Mouse (Mus musculus): Measurements from ENCODE around the gene Rbfox2. TPM values are rescaled to one million over a fixed set of nuclear protein-coding genes. Genes with fewer than 3 reads are reported as not detected.

The Rbfox2 gene
- total RNA-seq, 2 experiments from 2014 or later: 243 TPM

DNA sequence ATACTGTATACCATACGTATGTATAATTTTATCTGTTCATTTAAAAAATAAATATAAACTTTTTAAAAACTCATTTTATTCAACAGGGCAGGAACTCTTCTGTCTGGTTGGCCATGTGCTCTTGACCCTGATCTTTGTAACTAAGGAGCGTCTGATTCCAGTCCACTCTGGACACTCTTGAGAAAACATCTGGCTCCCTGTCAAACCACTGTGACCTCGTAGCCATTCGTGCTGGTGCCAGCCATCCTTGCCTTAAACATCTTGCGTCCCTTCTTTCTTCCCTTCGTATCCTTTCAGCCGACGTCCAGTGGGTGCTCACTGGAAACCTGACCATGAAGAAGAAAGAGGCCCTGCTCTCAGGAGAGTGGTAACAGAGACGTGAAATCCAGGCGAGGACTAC, 16.4 kb upstream of the Rbfox2 start:
- Histone ChIP-seq H3K27ac (no peak overlapping the region), H3K4me3 (no peak overlapping the region)
- TF ChIP-seq CTCF (conservative IDR thresholded peaks at IDR 0.05): no peak
- DNase-seq (ENCODE audit: low spot score in 2 of 2): no peak

DNA sequence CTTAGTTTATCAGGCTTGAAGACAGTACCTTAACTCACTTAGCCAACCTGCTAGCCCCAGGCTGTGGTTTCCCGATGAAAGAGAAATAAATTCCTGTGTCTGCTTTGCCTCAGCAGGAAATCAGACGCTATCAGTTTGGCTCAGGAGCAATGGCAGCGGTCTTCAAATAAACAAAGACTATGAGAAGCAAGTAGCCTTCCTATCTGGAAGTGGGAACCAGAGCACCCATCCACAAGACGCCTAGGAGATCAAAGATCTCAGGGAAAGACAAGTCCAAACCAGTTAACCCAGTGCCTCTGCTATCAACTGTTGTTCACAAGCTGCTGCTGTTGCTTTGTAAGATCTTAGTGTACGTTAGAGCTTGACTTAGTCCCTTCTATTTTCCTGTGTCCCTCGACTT, 6.9 kb upstream of the Rbfox2 start:
- TF ChIP-seq CTCF (conservative IDR thresholded peaks at IDR 0.05): no peak
- DNase-seq (ENCODE audit: low spot score in 2 of 2): no peak
- H3K27ac ChIP-seq: no peak overlapping the region

DNA sequence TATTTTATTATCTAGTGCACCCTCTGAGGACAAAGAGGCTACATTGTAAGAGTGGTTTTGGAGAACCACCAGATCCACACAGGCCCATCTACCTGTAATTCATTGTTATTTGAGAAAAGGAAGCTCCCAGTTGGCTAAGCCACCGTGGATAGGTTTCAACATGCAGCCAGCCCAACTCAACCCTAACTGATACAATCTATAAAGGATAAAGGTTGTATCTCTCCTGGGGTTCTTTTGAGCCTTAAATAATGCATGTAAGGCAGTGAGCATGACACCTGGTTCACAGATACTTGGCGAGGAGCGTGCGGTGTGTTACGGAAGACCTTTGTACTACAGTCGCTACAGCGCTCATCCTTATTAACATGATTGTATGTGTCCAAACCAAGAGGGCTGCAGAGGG, 6.0 kb upstream of the Rbfox2 start:
- no peak for TF ChIP-seq CTCF (conservative IDR thresholded peaks at IDR 0.05)
- Histone ChIP-seq H3K27ac (no peak overlapping the region), H3K4me3 (no peak overlapping the region)
- no peak for DNase-seq (ENCODE audit: low spot score in 2 of 2)

More for the DNA sequence above, 6.9 kb upstream of the Rbfox2 start:
- no peak overlapping the region for H3K4me3 ChIP-seq

DNA sequence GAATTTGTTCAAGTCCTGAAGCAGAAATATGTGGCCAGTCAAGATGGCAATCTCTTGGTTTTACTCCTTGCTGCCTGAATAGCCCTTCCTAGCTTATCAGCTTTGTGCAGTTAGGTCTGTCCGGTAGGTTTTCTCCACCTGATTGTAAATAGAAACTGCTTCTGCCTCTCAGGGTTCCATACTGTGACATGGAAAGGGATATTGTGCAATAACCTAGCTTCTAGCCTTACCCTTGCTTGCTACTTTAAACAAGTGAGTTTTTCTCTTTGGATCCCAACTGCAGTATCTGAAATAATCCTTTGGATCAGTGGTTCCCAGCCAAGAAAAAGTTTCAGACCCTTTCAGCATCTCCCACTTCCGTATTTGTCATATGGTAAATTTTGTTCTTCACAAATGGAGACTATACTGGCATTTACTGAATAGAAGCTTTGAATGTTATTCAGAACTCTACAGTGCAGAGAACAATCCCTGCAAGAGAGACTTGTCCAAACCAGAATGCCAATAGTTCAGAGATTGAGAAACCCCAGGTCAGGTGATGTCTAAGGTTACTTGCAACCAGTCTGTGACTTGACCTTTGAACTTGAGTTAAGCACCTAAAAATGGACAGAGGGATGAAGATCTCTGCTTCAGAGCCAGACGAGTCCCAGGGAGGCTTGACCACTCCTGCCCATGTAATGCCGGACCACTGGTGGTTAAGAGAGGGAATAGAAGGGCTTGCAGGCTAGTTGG, 1.1 kb upstream of the Rbfox2 start:
- TF ChIP-seq CTCF (conservative IDR thresholded peaks at IDR 0.05): no peak
- no peak for DNase-seq (ENCODE audit: low spot score in 2 of 2)
- Histone ChIP-seq H3K4me3 (no peak overlapping the region), H3K27ac (peak overlapping the region; percentile 94; the same call in 1 of the 2 replicates)

DNA sequence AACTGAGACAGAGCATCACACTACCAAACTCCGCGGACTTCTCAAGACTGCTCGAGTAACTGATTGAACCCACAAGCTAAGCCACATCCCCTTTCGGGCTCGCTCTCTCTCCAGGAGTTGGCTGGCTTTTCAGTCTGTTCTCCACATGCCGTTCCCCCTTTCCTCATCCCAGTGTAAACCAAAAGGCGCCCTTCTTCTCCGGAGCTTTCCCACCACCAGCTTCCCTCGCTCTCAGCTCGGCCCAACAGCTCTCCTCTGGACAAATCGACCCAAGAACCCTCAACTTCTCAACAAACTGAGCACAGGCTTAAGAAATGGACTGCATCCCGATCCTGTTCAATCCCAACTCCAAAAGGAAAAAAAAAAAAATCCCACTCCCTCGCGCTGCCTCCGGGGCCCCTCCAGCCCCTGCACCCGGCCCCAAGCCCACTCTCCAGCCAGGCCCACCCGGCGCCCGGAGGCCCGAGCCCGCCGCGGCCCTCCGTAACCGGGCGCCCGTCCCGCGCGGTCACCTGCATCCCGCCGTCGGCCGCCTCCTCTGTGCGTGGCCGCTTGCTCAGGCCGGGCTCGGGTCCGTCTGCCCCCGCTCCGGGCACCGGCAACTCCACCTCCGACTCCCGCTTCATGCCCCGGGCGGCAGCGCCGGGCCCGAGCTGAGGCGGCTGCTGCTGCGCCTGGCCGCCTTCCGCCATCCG, 805 bp downstream of the Rbfox2 start:
- no peak for TF ChIP-seq CTCF (conservative IDR thresholded peaks at IDR 0.05)
- DNase-seq (ENCODE audit: low spot score in 2 of 2): peak in 1 of 2 experiments; percentile 31
- peak overlapping the region; percentile 84 for H3K4me3 ChIP-seq

GRCm38 (mm10) chr15:77304960-77305359, 1.8 kb downstream of the Rbfox2 start:
- Histone ChIP-seq H3K4me3 (peak overlapping the region; percentile 84), H3K27ac (peak overlapping the region; percentile 12; the same call in 1 of the 2 replicates)
- DNase-seq (ENCODE audit: low spot score in 2 of 2): no peak
- no peak for TF ChIP-seq CTCF (conservative IDR thresholded peaks at IDR 0.05)

More for the DNA sequence above, 805 bp downstream of the Rbfox2 start:
- peak overlapping the region; percentile 94 for H3K27ac ChIP-seq

DNA sequence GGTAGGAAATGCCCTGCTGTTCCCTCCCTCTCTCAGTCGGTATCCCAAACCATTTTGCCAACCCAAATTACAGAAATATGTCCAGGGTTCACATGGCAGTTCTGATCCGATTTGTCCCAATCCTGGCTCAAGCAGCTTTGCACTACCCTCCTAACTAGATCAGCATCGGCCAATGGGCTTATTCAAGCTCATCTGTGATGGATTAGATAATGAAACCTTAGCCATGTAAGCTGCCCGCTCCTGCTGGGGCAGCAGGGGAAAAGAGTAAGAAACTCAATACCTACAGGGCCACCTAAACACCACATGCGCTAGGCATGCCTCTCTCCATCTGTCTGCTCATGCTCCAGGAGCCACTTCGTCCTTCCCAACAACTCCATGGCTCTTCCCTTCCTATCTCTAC, 5.7 kb downstream of the Rbfox2 start:
- TF ChIP-seq CTCF (conservative IDR thresholded peaks at IDR 0.05): no peak

GRCm38 (mm10) chr15:77298564-77298963, 8.2 kb downstream of the Rbfox2 start:
- TF ChIP-seq CTCF (conservative IDR thresholded peaks at IDR 0.05): no peak
- no peak overlapping the region for H3K27ac ChIP-seq
- DNase-seq (ENCODE audit: low spot score in 2 of 2): no peak
- no peak overlapping the region for H3K4me3 ChIP-seq

More for the DNA sequence above, 5.7 kb downstream of the Rbfox2 start:
- H3K4me3 ChIP-seq: no peak overlapping the region
- DNase-seq (ENCODE audit: low spot score in 2 of 2): no peak
- H3K27ac ChIP-seq: no peak overlapping the region

GRCm38 (mm10) chr15:77296635-77297034, 10.2 kb downstream of the Rbfox2 start:
- Histone ChIP-seq H3K4me3 (no peak overlapping the region), H3K27ac (peak overlapping the region; percentile 32; the same call in 1 of the 2 replicates)
- DNase-seq (ENCODE audit: low spot score in 2 of 2): no peak
- no peak for TF ChIP-seq CTCF (conservative IDR thresholded peaks at IDR 0.05)

- Histone ChIP-seq H3K4me3 (no peak overlapping the region), H3K27ac (no peak overlapping the region)
- no peak for TF ChIP-seq CTCF (conservative IDR thresholded peaks at IDR 0.05)
- no peak for DNase-seq (ENCODE audit: low spot score in 2 of 2)
Observed at GRCm38 (mm10) chr15:77293493-77293892, 13.3 kb downstream of the Rbfox2 start.

- H3K4me3 ChIP-seq: no peak overlapping the region
- no peak for DNase-seq (ENCODE audit: low spot score in 2 of 2)
- peak overlapping the region; percentile 56; the same call in 1 of the 2 replicates for H3K27ac ChIP-seq
- no peak for TF ChIP-seq CTCF (conservative IDR thresholded peaks at IDR 0.05)
Observed at GRCm38 (mm10) chr15:77292381-77292780, 14.4 kb downstream of the Rbfox2 start.

DNA sequence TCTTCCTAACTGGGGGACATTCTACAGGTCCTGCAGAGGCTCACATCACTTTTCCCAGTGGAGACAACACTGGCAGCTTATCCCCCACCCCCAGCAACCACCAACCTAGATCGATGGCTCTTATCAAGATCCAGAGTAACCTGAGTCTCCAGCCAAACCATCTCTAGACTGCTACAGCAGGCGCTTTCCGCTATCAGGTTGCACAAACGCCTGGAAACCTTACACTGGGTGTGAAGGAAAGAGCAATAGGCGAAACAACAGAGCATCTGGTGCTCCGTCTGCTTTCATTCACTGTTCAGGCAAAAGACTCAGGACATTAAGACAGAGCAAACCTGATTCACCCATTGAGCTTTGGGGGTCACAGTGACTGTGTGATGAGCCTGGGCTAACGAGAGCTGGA, 15.3 kb downstream of the Rbfox2 start:
- DNase-seq (ENCODE audit: low spot score in 2 of 2): no peak
- H3K27ac ChIP-seq: peak overlapping the region; percentile 56; the same call in 1 of the 2 replicates
- no peak overlapping the region for H3K4me3 ChIP-seq
- TF ChIP-seq CTCF (conservative IDR thresholded peaks at IDR 0.05): no peak

DNA sequence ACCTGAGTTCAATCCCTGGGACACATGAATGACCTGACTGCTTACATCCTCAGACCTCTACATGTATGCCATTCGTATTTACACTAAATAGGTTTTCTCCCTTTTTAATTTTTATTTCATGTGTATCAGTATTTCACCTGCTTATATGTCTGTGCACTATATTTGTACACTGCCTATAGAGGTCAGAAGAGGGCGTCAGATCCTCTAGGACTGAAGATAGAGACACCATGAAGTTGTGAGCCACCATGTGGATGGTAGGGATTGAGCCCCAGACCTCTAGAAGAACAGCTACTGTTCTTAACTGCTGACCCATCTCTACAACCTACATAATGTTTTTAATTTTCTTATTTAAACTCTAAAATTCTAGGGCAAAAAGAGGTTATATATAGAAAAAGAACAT, 16.5 kb downstream of the Rbfox2 start:
- no peak overlapping the region for H3K4me3 ChIP-seq
- DNase-seq (ENCODE audit: low spot score in 2 of 2): no peak
- no peak overlapping the region for H3K27ac ChIP-seq
- peak; percentile 29 for TF ChIP-seq CTCF (conservative IDR thresholded peaks at IDR 0.05)
